In genomic region chr4:106847591-106848289, GRCm38 (mm10) we compare ENCODE assay signal across 7 mouse cellular contexts. TPM values are rescaled to one million over a fixed set of nuclear protein-coding genes. Genes with fewer than 3 reads are reported as not detected.
DNase-seq lines count a peak whose midpoint lies in the region; ATAC-seq and TF ChIP-seq lines count a peak whose summit lies in the region.

No protein-coding gene starts in this region.

- H3K36me3 ChIP-seq in heart, embryonic 11.5 days (ENCODE audit: control insufficient read depth, insufficient read depth, low read length) = no peaks in the 10 kb centered on the region
- no peaks in the 10 kb centered on the region for H3K36me3 ChIP-seq in kidney, embryonic 15.5 days

- H3K9ac ChIP-seq in heart, embryonic 11.5 days (ENCODE audit: low read depth, low read length) = peak overlapping the region; percentile 70
- H3K9ac ChIP-seq in kidney, embryonic 15.5 days = 0 out of 2 replicates have a peak overlapping the region, but pooled peaks have one; percentile 37

- peak; percentile 60 for ATAC-seq in Patski
- ATAC-seq in heart, embryonic 11.5 days (replicated peaks; ENCODE audit: insufficient number of reproducible peaks, low FRiP score, low TSS enrichment) = peak; percentile 77
- peak; percentile 94 for ATAC-seq in kidney, embryonic 15.5 days (replicated peaks; ENCODE audit: low FRiP score)
- no peak for ATAC-seq in megakaryocyte progenitor cell, adult 5-6 weeks (replicated peaks; ENCODE audit: poor library complexity)

- 0 out of 2 replicates have a peak overlapping the region, but pooled peaks have one; percentile 2 for H3K4me3 ChIP-seq in heart, embryonic 11.5 days (ENCODE audit: low read depth, low read length)
- no peak overlapping the region; the same call in 1 of the 2 replicates for H3K4me3 ChIP-seq in kidney, embryonic 15.5 days (replicated peaks)

- H3K9me3 ChIP-seq in heart, embryonic 11.5 days (replicated peaks; ENCODE audit: control insufficient read depth, low read length) = no peaks in the 10 kb centered on the region
- no peaks in the 10 kb centered on the region for H3K9me3 ChIP-seq in kidney, embryonic 15.5 days (replicated peaks)

- peaks cover 19% of the 10 kb centered on the region for H3K4me1 ChIP-seq in heart, embryonic 11.5 days (ENCODE audit: control insufficient read depth, insufficient read depth, low read length)
- peaks cover 30% of the 10 kb centered on the region for H3K4me1 ChIP-seq in kidney, embryonic 15.5 days

- no peak for DNase-seq in Patski (ENCODE audit: low read depth, low spot score)
- DNase-seq in embryo, embryonic 9.5 days (ENCODE audit: extremely low spot score) = peak; percentile 88
- DNase-seq in lung, postnatal 14 days = peak; percentile 82
- no peak for DNase-seq in right cerebral cortex, adult 2 months (ENCODE audit: low spot score in 2 of 2)

- H3K27me3 ChIP-seq in Patski = no peaks in the 10 kb centered on the region
- no peaks in the 10 kb centered on the region for H3K27me3 ChIP-seq in heart, embryonic 11.5 days (ENCODE audit: control insufficient read depth, insufficient read depth, low read length)
- H3K27me3 ChIP-seq in kidney, embryonic 15.5 days = no peaks in the 10 kb centered on the region

- peak overlapping the region; percentile 90 for H3K27ac ChIP-seq in heart, embryonic 11.5 days (ENCODE audit: low read depth, low read length)
- H3K27ac ChIP-seq in kidney, embryonic 15.5 days = peak overlapping the region; percentile 94

- in situ Hi-C loops in Patski (cut with MboI; ENCODE audit: low pct_unique_long_range_greater_than_20kb) = no loop called here

- WGBS in heart, embryonic 11.5 days (ENCODE audit: insufficient replicate concordance) = 11% methylated on average over 9 of the region's 9 CpGs
- 6% methylated on average over 9 of the region's 9 CpGs for WGBS in kidney, embryonic 15.5 days

- peak overlapping the region; percentile 62 for H3K4me2 ChIP-seq in heart, embryonic 11.5 days
- peak overlapping the region; percentile 53 for H3K4me2 ChIP-seq in kidney, embryonic 15.5 days

- CTCF ChIA-PET in Patski (lab: Charles Lee) = interaction anchor here (1.4 to 1.7 kb wide), 2 partner anchors 9 to 12 kb away, joined by 3 to 4 read pairs; no protein-coding TSS in a partner anchor

- POLR2A ChIA-PET in Patski (lab: Charles Lee) = interaction anchor here (1.1 kb wide), 1 partner anchor 60 kb away, joined by 3 read pairs; no protein-coding TSS in a partner anchor

- TF ChIP-seq CTCF in Patski (IDR thresholded peaks at IDR 0.05) = no peak

RNA-seq across cellular contexts. Expression of gene Acot11, which starts 42.9 kb away (rescaled TPM):
- 0.23 TPM for polyA plus RNA-seq in Patski (2021)
- 3.0 and 4.3 TPM in 2 replicates for polyA plus RNA-seq in heart, embryonic 11.5 days (2014; fragmentation: Nextera tagmentation; extraction: Ambion mirVana)
- 2.7 and 3.7 TPM in 2 replicates for polyA plus RNA-seq in kidney, embryonic 15.5 days (2015; fragmentation: Nextera tagmentation; extraction: Ambion mirVana)
- 2.0 and 2.3 TPM in 2 replicates for total RNA-seq in megakaryocyte progenitor cell, adult 5-6 weeks (2015)
- total RNA-seq in megakaryocyte progenitor cell, adult 5-6 weeks (2017) = 2.6 and 3.2 TPM in 2 replicates

Comparison
In these comparisons a context has a peak if more than half of its experiments do, and no peak if none do; other contexts are left out.
1. DNase-seq: peak in embryo, embryonic 9.5 days (single experiment) and lung, postnatal 14 days (single experiment); none in Patski (single experiment) and right cerebral cortex, adult 2 months (0 of 2).